Mouse (Mus musculus) layer of hippocampus, postnatal 36 days (tissue): ENCODE results near the gene Spint3. TPM values are rescaled to one million over a fixed set of nuclear protein-coding genes. Genes with fewer than 3 reads are reported as not detected.
A peak's percentile ranks its signal among the peaks of the same experiment; 100 is the strongest.

Experiments used
- DNase-seq, 2 experiments: peaks; one replicate each; pipeline ENCODE4 v3.0.0; 2022
- total RNA-seq, 2 experiments: library from RNA; stranded (reverse); gene quantifications; 2 replicates each; pipeline ENCODE4 v1.2.3; 2021

The Spint3 gene
- total RNA-seq, 2 experiments from 2014 or later, result not detected

DNA sequence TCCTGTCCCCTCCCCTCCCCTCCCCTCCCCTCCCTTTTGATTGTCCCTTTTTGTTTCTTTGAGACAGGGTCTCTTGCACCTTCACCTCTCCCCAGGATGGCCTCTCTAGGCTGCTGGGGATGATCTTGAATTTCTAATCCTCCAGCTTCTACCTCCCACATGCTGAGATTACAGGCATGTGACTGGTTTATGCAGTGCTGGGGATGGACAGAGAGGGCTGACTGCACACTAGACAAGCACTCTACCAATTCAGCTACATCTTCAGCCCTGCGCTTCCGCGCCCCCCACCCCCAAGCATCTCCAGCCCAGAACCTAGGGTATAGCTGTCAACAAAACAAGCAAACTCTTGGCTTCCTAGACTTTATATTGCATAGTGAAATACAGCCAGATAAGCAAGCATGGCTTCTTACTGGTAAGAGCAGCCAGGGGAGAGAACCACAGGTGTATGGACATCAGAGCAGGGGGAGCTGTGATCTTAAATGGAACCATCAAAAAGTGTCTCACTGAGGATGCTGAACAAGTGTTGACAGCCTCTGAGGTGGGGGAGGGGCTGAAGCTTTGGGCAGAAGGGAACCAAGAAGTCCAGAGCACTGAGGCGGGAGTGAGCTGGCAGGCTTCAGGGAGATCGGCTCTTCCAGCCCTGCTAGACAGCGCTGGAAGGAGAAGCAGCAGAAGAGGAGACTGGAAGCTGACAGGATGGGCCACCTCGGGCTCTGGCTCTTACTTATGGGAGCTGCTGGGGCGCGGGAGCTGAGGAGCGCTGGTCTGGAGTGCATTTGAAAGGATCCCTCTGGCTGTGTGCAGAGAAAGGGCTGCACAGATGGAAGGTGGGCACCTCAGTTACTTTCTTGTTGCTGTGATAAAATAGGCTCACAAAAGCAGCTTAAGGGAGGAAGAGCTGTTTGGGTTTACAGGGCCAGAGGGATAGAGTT, 23.0 kb downstream of the Spint3 start:
- peak in 1 of 2 experiments; percentile 13 for DNase-seq

DNA sequence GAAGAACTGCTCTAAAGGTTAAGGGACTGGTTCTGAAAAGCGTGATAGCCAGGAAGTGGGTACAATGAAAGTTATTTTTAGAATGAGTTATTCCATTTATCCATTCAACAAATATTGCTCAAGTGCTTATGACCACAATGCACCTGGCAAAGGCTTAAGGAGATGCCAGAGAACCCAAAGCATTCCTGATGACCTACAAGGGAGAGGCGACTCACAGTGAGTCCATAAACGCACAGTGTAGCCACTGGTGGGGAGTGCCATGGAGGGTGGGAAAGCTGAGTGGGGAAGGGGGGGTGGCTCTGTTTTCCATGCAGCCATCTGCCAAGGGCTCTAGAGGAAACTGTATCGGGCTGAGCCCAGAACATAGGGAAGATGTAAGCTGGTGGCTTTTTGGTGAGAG, 23.9 kb downstream of the Spint3 start:
- DNase-seq, result no peak

DNA sequence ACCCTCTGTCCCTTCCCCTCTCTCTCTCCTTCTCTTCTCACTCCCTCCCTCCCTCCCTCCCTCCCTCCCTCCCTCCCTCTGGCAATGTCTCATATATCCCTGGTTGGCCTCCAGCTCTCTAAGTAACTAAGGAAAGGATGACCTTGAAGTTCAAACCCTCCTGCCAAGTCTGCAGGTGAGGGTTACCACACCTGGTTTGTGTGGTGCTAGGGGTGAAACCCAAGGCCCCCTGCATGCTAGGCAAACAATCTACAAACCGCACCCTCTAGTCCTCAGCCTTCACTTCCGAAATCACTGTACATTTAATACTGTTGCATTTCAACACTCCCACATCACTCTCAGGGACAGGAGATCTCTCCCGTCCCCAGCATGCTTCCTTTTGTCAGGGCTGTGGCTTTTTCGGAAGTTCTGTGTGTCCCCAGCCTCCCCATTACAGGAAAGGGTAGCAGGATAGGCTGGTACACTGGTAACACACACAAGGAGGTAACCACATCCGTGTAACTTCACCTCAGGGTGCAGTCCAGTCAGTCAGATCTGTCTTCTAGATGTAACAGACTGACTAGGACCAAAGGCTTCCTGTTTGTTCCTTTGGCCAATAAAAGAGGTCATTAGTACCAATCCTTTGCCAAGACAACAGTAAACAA, 28.7 kb downstream of the Spint3 start:
- DNase-seq, result no peak

DNA sequence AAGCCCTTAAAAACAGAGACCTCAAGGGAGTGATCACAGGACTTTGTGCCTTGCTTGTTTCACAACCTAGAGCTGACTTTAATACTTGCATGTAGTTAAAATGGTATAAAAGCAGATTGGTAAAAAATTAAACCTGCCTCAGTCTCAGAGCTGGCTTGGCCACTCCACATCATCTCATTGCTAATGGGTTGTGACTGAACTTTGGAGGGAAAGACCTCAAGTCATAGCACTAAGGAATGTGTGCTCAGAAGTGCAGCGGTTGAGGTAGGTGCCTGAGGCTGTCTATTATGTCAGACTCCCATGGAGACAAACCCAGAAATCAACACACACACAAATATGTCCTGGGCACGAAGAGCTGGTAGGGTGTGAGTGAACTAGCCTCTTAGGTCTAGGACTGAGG, 29.5 kb downstream of the Spint3 start:
- no peak for DNase-seq

DNA sequence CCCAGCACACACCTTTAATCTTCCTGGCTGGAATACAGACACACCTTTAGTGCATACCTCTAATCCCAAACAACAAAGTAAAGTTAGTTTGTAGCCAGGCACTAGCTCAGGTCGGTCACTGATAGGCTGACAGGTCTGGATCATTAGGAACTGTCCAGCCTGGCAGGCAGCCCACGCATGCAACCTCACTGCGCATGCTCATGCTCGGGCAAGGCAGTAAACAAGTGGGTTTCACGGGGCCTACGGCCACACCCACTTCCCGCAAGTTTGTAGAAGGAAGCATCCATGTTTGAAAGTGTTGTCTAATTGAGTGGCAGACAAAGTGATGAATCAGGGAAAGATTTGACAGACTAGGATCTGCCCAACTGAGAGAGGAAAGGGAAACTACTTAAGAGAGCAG, 30.7 kb downstream of the Spint3 start:
- DNase-seq, result no peak

DNA sequence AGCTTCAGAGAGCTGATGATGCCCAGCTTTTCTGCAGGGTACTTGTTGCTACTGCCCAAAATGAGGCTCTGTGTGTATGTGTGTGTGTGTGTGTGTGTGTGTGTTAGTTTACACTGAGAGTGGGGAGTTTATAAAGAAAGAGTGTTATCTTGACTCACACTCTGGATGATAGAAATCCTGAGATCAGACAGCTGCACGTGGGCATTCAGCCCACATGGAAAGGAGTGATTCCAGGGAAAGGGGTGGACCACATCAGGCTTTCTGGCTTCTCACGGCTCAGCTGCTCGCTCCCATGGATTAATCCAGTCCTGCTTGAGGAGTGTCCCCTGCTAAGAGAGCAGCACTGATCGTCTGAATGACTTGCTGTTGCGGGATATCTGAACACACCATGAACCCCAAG, 31.1 kb downstream of the Spint3 start:
- DNase-seq, result peak; percentile 41 to 48

DNA sequence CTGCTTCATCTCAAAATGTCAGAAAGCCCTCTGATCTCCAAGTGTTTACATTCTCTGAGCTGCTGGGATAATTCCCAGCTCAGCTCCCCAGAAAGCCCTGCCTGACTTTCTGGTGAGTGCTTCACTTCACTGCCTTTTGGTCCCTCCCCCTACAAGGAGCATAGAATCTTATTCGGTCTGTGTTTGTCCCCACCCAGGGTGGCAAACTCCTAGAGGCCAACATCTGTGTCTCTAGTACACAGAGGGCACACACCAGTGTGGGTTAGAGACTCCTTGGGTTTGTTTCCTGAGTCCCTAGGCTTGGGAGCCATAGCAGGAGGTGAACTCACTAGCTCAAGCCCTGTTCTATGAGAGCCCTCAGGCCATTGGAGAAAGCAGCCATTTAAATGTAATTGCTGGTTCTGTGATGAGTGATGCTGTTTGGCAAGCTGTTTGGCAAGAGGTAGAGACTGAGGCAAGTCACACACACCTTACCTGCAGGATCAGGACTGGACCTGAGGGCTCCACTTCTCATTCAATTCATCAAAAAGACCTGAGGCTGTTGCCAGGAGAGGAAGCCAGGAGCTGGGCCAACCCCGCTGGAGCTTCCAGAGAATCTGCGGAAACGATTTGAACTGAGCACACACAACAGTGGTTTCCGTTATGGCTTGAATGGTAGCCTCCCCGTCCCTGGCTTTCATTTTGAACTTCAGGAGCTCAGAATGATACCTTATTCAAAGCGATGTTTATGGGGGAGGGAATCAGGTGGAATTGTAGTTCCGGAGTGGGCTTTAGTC, 32.4 kb downstream of the Spint3 start:
- DNase-seq, result no peak

DNA sequence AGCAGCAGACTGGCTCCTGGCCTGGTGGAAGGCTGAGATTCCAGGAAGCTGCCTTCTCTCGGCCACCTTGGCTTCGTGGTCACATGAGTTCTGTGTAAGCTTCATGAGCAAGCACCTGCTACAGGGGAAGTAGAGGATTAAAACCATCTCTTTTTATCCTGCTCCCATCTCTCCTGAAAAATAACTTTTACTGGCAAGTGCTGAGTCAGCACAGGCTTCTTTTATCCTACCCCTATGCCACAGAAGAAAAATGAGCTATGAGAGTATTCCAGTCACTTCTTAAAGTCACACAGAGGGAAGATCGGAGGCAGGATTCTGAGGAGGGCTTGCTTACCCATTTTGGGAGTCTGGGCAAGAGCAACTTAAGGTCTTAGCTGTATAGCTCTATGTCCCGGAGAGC, 36.3 kb downstream of the Spint3 start:
- DNase-seq, result no peak

DNA sequence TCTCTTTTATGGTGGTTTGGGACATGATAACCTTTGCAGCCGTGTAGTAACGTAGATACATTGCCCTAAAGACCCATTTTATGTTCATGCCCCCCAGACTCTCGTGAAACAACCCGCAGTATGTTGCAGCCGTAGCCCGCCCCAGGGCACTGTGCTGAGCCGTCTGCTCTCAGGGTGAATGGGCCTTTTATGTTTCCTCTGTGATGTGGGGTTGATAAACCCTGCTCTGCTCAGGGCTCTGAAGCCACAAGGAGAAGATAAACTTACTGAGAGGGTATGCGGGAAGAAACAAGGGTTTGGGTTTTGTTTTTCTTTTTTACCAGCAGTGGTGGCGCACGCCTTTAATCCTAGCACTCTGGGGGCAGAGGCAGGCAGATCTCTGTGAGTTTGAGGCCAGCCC, 38.9 kb downstream of the Spint3 start:
- no peak for DNase-seq

DNA sequence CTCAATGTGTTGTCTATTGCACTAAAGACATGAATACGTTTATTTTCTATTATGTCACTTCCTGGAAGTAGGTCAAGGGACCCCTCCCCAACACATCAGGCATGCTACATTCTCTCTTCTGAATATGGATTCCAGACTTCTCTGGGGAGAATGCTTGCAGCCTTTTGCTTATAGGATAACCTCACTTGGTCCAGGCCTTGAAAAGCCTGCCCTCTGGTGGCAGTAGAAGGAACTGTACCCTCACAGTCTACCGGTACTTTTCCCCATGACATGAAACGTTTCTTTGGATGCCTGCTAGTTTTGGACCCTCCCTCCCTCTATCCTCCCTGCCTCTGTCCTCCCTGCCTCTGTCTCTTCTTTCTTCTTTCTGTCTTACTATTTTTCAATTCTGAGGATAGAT, 42.1 kb downstream of the Spint3 start:
- DNase-seq, result peak; percentile 58 to 63

DNA sequence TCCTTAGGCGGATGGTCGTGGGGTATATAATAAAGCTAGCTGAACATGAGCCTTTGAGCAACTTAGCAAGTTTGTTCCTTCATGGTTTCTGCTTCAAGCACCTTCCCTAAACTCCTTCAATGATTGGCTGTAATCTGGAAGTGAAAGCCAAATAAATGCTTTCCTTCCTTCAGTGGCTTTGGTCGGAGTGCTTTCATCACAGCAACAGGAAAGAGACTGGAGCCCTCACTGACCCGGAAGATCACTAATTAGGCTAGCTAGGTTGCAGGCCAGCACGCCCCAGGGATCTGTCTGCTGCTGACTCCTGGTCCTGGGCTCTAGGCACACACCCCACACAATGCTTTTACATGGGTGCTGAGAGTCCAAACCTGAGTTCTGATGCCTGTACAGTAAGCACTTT, 44.7 kb downstream of the Spint3 start:
- DNase-seq, result no peak

DNA sequence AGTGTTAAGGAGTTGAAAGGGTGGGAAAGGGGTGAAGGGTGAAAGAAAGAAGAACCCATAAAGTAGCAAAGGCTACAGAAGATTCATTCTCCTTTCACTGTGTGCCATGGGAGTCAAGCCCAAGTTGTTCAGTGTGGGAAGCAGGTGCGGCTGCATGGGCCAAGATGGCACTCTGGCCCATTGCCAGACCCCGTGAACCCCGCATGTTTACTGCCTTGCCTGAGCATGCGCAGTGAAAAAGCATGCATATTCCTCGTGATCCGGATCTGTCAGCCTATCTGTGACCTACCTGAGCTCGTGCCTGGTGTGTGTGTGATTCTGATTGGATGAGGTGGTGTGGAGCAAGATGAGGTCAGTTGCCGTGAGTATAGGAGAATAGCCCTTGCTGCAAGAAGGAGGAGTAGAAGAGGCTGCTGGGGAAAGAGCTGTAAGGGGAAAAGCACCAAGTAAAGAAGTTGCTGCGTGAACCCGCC, 49.9 kb downstream of the Spint3 start:
- DNase-seq, result no peak

DNA sequence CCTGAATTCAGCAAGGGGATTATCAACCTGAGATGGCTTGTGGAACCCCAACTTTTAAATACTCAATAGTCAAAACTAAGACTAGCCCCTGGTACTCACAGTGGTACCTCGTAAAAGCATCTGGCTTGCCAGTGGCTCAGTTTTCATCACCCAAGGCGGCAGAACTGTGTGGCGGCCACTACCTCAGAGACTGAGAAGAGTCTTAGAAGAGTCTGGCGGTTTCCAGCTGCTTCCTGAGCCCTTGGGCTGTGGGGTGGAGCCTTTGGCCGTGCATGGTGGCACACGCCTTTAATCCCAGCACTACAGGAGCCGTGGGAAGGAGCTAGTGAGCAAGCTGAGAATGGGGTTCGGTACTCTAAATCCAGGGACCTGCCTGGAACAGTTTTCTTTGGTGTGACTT, 51.0 kb downstream of the Spint3 start:
- no peak for DNase-seq

DNA sequence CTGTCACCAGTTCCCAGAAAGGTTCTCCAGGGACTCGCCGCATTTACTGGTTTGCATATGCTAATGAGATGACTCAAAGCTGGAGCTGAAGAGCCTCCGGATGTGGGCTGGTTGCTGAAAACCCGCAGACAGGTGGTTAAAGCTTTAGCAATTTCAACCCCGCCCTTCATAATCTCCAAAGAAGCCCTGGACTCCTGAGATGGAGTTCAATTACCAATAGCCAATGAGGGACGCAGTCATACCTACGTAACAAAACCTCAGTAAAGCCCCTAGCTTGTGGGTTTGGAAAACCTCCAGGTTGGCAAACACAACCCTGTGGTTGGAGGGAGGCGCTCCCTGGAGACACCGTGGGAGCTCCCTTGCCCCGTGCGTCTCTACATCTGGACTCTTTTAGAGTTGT, 51.4 kb downstream of the Spint3 start:
- no peak for DNase-seq

DNA sequence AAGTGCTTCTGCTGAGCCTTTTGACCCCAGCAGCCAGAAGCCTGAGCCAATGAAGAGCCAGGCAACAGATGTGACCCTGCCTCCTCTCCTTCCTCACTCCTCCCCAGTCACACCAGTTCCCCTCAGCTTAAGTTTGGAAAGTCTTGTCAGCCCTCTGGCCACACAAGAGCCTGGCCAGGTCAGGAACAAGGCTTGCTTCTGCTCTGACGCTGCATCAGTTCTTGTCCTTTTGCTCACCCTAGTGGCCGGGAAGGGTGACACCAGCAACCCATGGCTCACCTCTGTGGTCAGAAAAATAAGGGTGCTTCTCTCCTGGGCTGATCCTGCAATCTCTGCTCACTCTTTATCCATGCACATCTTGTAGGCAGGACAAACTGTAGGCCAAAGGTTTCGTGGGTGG, 52.5 kb downstream of the Spint3 start:
- DNase-seq, result no peak

Other genes starting within 250 kb of the Spint3 start
- gene Svs5, start 240.7 kb downstream of the Spint3 start, total RNA-seq, result not detected
- gene Slpi, start 184.4 kb downstream of the Spint3 start, total RNA-seq, result 1 to 10 TPM in 1 of 2 experiments, under 1 TPM in 1; 0.85 to 1.4 TPM
- gene Rbpjl, start 170.3 kb downstream of the Spint3 start, total RNA-seq, result under 1 TPM; 0.35 to 0.46 TPM
- gene Matn4, start 168.3 kb downstream of the Spint3 start, total RNA-seq, result 10 to 100 TPM; 13.0 to 13.4 TPM
- 100 to 1,000 TPM; 102 to 129 TPM for gene Sdc4, start 129.6 kb downstream of the Spint3 start, total RNA-seq
- gene Sys1, start 116.5 kb downstream of the Spint3 start, total RNA-seq, result 10 to 100 TPM; 37.7 to 42.3 TPM
- 10 to 100 TPM in 1 of 2 experiments, 1 to 10 TPM in 1; 7.0 to 13.3 TPM for gene Gm20458, start 112.5 kb downstream of the Spint3 start, total RNA-seq
- gene Trp53tg5, start 99.7 kb downstream of the Spint3 start, total RNA-seq, result not detected
- gene Dbndd2, start 87.4 kb downstream of the Spint3 start, total RNA-seq, result 100 to 1,000 TPM; 108 to 110 TPM
- 10 to 100 TPM; 76.6 to 84.5 TPM for gene Pigt, start 75.9 kb downstream of the Spint3 start, total RNA-seq
- not detected for gene Wfdc2, start 11.0 kb downstream of the Spint3 start, total RNA-seq
- not detected for gene Wfdc6a, start 12.0 kb upstream of the Spint3 start, total RNA-seq
- gene Eppin, start 20.1 kb upstream of the Spint3 start, total RNA-seq, result not detected
- gene Wfdc6b, start 40.1 kb upstream of the Spint3 start, total RNA-seq, result not detected
- not detected for gene Wfdc8, start 40.2 kb upstream of the Spint3 start, total RNA-seq
- gene Wfdc16, start 65.3 kb upstream of the Spint3 start, total RNA-seq, result not detected
- gene Wfdc10, start 82.6 kb upstream of the Spint3 start, total RNA-seq, result not detected
- gene Wfdc9, start 83.1 kb upstream of the Spint3 start, total RNA-seq, result not detected
- gene Wfdc11, start 100.6 kb upstream of the Spint3 start, total RNA-seq, result not detected
- not detected for gene Wfdc13, start 111.6 kb upstream of the Spint3 start, total RNA-seq
- gene Spint4, start 125.0 kb upstream of the Spint3 start, total RNA-seq, result not detected
- gene Spint5, start 141.8 kb upstream of the Spint3 start, total RNA-seq, result not detected
- gene Wfdc3, start 172.5 kb upstream of the Spint3 start, total RNA-seq, result 1 to 10 TPM; 1.5 to 2.2 TPM
- 10 to 100 TPM; 34.0 to 37.7 TPM for gene Dnttip1, start 172.5 kb upstream of the Spint3 start, total RNA-seq
- 1 to 10 TPM; 1.2 to 1.5 TPM for gene Ube2c, start 196.4 kb upstream of the Spint3 start, total RNA-seq
- gene Tnnc2, start 206.5 kb upstream of the Spint3 start, total RNA-seq, result not detected
- gene Snx21, start 212.4 kb upstream of the Spint3 start, total RNA-seq, result 10 to 100 TPM; 36.7 to 44.0 TPM
- gene Acot8, start 231.4 kb upstream of the Spint3 start, total RNA-seq, result 10 to 100 TPM; 27.8 to 28.2 TPM
- gene Zswim3, start 231.6 kb upstream of the Spint3 start, total RNA-seq, result 1 to 10 TPM; 8.2 to 8.6 TPM
- gene Zswim1, start 249.2 kb upstream of the Spint3 start, total RNA-seq, result 10 to 100 TPM; 21.6 to 23.0 TPM